Mouse (Mus musculus): ENCODE data around the gene Fancd2os. TPM values are rescaled to one million over a fixed set of nuclear protein-coding genes. Genes with fewer than 3 reads are reported as not detected.

The Fancd2os gene
- polyA plus RNA-seq (2015; fragmentation: Nextera tagmentation; extraction: Ambion mirVana) = 0.16 TPM in 1 of 2 replicates, not detected in the other

GRCm38 (mm10) chr6:113600543-113601139, at the start of gene Fancd2os:
Fancd2os (minus strand) TSS chr6:113600715.
- Histone ChIP-seq H3K4me3 (replicated peaks) (no peak within 1 kb of the TSS), H3K27me3 (no peaks in the 10 kb centered on the region), H3K27ac (replicated peaks) (no peak within 1 kb of the TSS), H3K9ac (no peak within 1 kb of the TSS), H3K36me3 (no peaks in the 10 kb centered on the region), H3K4me1 (peaks cover 6% of the 10 kb centered on the region), H3K9me3 (replicated peaks) (no peaks in the 10 kb centered on the region), H3K4me2 (replicated peaks) (no peak within 1 kb of the TSS)
- no peak for ATAC-seq (ENCODE audit: insufficient number of reproducible peaks, low FRiP score, low TSS enrichment, low read depth)
- 40% methylated on average over 23 of the region's 23 CpGs for WGBS

- Histone ChIP-seq H3K4me3 (replicated peaks) (no peak overlapping the region), H3K27me3 (no peaks in the 10 kb centered on the region), H3K9me3 (replicated peaks) (no peaks in the 10 kb centered on the region), H3K4me1 (no peaks in the 10 kb centered on the region), H3K36me3 (no peaks in the 10 kb centered on the region), H3K4me2 (replicated peaks) (no peak overlapping the region), H3K9ac (no peak overlapping the region), H3K27ac (replicated peaks) (no peak overlapping the region)
- WGBS = 55% methylated on average over 4 of the region's 4 CpGs
- no peak for ATAC-seq (ENCODE audit: insufficient number of reproducible peaks, low FRiP score, low TSS enrichment, low read depth)
Observed at GRCm38 (mm10) chr6:113650197-113650640, 49.7 kb upstream of the Fancd2os start.

GRCm38 (mm10) chr6:113649346-113650196, 49.1 kb upstream of the Fancd2os start:
- Histone ChIP-seq H3K9me3 (replicated peaks) (no peaks in the 10 kb centered on the region), H3K27me3 (no peaks in the 10 kb centered on the region), H3K36me3 (no peaks in the 10 kb centered on the region), H3K4me1 (no peaks in the 10 kb centered on the region), H3K9ac (no peak overlapping the region), H3K27ac (replicated peaks) (no peak overlapping the region), H3K4me3 (replicated peaks) (no peak overlapping the region), H3K4me2 (replicated peaks) (no peak overlapping the region)
- ATAC-seq (ENCODE audit: insufficient number of reproducible peaks, low FRiP score, low TSS enrichment, low read depth) = no peak
- 79% methylated on average over 7 of the region's 7 CpGs for WGBS

DNA sequence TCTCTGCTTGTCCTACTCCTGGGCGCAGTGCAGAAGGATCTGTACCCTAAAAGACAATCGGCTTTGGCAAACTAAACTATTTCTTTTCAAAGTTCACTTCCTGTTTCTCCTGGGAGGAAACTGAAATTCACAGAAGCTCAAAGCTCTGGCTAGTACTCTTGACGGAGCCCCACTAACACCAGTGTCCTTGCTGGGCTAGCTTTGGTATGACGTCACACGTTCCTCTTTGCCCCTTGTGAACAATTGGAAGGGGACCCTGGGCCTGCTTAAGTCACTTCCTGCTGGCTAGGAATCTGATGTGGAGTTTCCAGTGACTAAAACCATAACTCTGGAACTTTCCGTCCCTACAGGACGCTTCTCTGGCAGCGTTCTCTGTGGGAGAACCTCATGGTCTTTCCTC, 44.3 kb upstream of the Fancd2os start:
- no peaks in the 10 kb centered on the region for H3K27me3 ChIP-seq
- WGBS = 86% methylated on average over 8 of the region's 8 CpGs
- H3K9me3 ChIP-seq (replicated peaks) = no peaks in the 10 kb centered on the region
- H3K4me1 ChIP-seq = no peaks in the 10 kb centered on the region
- H3K4me3 ChIP-seq (replicated peaks) = no peak overlapping the region
- no peak overlapping the region for H3K27ac ChIP-seq (replicated peaks)
- no peak for ATAC-seq (ENCODE audit: insufficient number of reproducible peaks, low FRiP score, low TSS enrichment, low read depth)
- no peaks in the 10 kb centered on the region for H3K36me3 ChIP-seq
- no peak overlapping the region for H3K4me2 ChIP-seq (replicated peaks)
- no peak overlapping the region for H3K9ac ChIP-seq

DNA sequence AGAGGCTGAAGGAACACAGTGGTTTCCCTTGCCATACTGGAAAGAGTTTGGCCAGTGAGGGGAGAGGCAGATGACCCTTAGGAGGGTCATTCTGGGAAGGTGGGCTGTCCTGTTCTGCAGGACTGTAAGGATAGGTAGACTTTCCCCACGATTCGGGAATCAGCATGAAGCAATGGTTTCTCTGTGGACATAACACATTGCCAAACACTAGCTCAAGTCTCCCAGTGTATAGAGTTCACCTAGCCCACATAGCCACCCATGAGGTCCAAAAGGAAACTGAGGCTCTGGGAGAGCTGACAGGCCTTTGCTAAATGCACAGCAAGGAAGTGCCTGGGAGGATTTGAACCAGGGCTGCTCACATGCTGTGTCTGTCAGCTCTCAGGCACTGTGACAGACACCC, 43.5 kb upstream of the Fancd2os start:
- Histone ChIP-seq H3K27ac (replicated peaks) (no peak overlapping the region), H3K9me3 (replicated peaks) (no peaks in the 10 kb centered on the region), H3K9ac (no peak overlapping the region), H3K36me3 (no peaks in the 10 kb centered on the region), H3K27me3 (no peaks in the 10 kb centered on the region), H3K4me1 (no peaks in the 10 kb centered on the region), H3K4me3 (replicated peaks) (no peak overlapping the region), H3K4me2 (replicated peaks) (no peak overlapping the region)
- ATAC-seq (ENCODE audit: insufficient number of reproducible peaks, low FRiP score, low TSS enrichment, low read depth) = no peak
- 94% methylated on average over 2 of the region's 2 CpGs for WGBS

DNA sequence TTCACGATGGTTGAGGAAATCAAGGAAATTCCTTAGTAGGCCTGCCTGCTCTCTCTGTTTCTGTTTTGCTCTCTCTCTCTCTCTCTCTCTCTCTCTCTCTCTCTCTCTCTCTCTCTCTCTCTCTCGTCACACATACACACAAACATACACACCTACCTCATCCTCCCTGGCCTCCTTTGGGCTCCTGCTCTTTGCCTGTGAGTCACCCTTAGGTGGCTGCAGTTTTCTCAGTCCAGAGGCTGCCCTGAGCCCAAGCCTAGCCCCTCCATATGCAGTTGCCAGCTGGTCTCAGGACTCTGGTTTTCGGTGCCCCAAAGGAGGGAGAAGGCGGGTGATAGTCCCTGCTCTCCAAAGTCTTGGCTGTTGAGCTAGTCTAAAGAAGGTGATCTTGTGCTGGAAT, 42.5 kb upstream of the Fancd2os start:
- Histone ChIP-seq H3K27ac (replicated peaks) (no peak overlapping the region), H3K27me3 (no peaks in the 10 kb centered on the region), H3K4me2 (replicated peaks) (no peak overlapping the region), H3K9ac (no peak overlapping the region), H3K4me3 (replicated peaks) (no peak overlapping the region), H3K4me1 (0 out of 2 replicates have a peak, but pooled peaks cover 2% of the 10 kb centered on the region), H3K9me3 (replicated peaks) (no peaks in the 10 kb centered on the region), H3K36me3 (no peaks in the 10 kb centered on the region)
- WGBS = 76% methylated on average over 4 of the region's 4 CpGs
- no peak for ATAC-seq (ENCODE audit: insufficient number of reproducible peaks, low FRiP score, low TSS enrichment, low read depth)

DNA sequence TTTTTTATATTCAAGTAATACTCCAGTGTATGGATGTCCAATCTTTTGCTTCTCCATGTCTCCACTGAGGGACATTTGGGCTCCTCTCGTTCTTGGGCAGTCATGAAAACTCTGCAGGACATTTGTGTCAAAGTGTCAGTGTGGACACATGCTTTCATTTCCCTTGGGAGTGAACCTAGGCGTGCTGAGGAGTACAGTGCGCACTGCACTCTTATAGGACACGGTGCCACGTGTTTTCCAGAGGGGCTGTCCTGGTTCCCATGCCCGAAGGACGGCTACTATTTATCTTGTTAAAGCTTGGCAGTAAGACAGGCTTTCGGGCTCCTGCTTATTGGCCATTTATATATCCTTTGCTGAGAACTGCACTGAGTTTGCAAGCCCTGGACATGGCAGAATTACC, 42.1 kb upstream of the Fancd2os start:
- WGBS = 81% methylated on average over 8 of the region's 8 CpGs
- Histone ChIP-seq H3K4me1 (0 out of 2 replicates have a peak, but pooled peaks cover 2% of the 10 kb centered on the region), H3K27me3 (no peaks in the 10 kb centered on the region), H3K27ac (replicated peaks) (no peak overlapping the region), H3K4me3 (replicated peaks) (no peak overlapping the region), H3K36me3 (no peaks in the 10 kb centered on the region), H3K9ac (no peak overlapping the region), H3K4me2 (replicated peaks) (no peak overlapping the region), H3K9me3 (replicated peaks) (no peaks in the 10 kb centered on the region)
- no peak for ATAC-seq (ENCODE audit: insufficient number of reproducible peaks, low FRiP score, low TSS enrichment, low read depth)

DNA sequence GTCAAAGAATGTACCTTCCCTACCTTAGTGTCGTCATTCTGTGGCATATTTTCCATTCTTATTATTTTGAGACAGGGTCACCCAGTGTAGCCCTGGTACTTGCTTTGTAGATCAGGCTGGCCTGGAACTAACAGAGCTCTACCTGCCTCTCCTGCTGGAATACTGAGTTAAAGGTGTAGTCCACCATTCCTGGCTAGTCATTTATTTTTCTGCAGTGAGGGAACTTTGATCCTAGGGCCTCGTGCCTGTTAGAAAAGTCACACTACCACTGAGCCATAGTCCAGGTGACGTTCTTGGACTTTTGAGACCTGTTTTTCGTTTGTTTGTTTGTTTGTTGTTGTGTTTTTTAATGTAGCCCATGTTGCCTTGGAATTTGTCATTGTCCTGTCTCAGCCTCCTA, 38.7 kb upstream of the Fancd2os start:
- no peak overlapping the region for H3K4me3 ChIP-seq (replicated peaks)
- H3K9me3 ChIP-seq (replicated peaks) = no peaks in the 10 kb centered on the region
- H3K9ac ChIP-seq = no peak overlapping the region
- no peak for ATAC-seq (ENCODE audit: insufficient number of reproducible peaks, low FRiP score, low TSS enrichment, low read depth)
- H3K4me2 ChIP-seq (replicated peaks) = no peak overlapping the region
- 0 out of 2 replicates have a peak, but pooled peaks cover 2% of the 10 kb centered on the region for H3K4me1 ChIP-seq
- no peak overlapping the region for H3K27ac ChIP-seq (replicated peaks)
- WGBS = 82% methylated on average over 4 of the region's 4 CpGs
- H3K27me3 ChIP-seq = no peaks in the 10 kb centered on the region
- peaks cover under 1% of the 10 kb centered on the region; the same call in 1 of the 2 replicates for H3K36me3 ChIP-seq

DNA sequence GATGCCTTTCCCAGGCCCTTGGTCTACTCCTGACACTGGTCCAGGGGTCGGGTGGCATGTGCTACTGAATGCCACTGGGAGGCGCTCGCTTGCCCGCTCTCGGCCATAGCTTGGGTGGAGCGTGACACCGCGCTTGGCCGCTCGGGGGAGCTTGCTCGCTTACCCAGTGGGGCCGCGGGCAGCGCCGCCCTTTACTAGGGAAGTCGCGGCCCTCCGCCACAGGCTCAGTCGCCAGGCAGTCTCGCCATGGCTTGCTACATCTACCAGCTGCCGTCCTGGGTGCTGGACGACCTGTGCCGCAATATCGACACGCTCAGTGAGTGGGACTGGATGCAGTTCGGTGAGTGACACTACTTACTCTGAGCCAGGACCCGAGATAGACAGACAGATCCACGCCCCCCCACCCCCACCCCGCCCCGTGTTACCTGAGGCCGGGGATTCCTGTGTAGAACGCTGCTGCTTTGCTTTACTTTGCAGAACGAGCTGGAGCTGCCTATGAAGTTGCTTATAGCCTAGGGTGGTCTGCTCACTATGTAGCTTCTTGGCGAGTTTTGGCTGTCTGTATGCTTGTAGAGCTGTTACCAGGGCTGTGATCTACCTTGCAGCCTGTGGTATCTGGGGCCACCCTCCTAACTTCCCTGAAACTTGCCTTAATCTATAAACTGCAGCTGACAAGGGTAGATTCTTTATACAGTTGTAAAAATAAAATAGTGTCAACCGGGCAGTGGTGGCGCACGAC, 38.0 kb upstream of the Fancd2os start, which contains the start of gene Irak2:
Gene Irak2, plus strand, starts transcription at position 166 of the 739 bp plus-strand sequence.
- 7% methylated on average over 37 of the region's 37 CpGs for WGBS
- peak; percentile 93 for ATAC-seq (ENCODE audit: insufficient number of reproducible peaks, low FRiP score, low TSS enrichment, low read depth)
- 0 out of 2 replicates have a peak within 1 kb of the TSS, but pooled peaks have one; percentile 19 for H3K27ac ChIP-seq (replicated peaks)

GRCm38 (mm10) chr6:113632863-113633262, 32.3 kb upstream of the Fancd2os start:
- no peaks in the 10 kb centered on the region for H3K9me3 ChIP-seq (replicated peaks)
- no peak overlapping the region for H3K27ac ChIP-seq (replicated peaks)
- no peak overlapping the region for H3K4me3 ChIP-seq (replicated peaks)
- no peak for ATAC-seq (ENCODE audit: insufficient number of reproducible peaks, low FRiP score, low TSS enrichment, low read depth)
- H3K4me2 ChIP-seq (replicated peaks) = no peak overlapping the region
- H3K36me3 ChIP-seq = peaks cover 43% of the 10 kb centered on the region
- 81% methylated on average over 4 of the region's 4 CpGs for WGBS
- no peak overlapping the region for H3K9ac ChIP-seq
- H3K27me3 ChIP-seq = no peaks in the 10 kb centered on the region
- no peaks in the 10 kb centered on the region for H3K4me1 ChIP-seq

More for the DNA sequence above, 38.0 kb upstream of the Fancd2os start, which contains the start of gene Irak2:
- Histone ChIP-seq H3K36me3 (peaks cover 4% of the 10 kb centered on the region; the same call in 1 of the 2 replicates), H3K27me3 (no peaks in the 10 kb centered on the region), H3K4me3 (replicated peaks) (peak within 1 kb of the TSS; percentile 59), H3K4me1 (0 out of 2 replicates have a peak, but pooled peaks cover 2% of the 10 kb centered on the region), H3K9ac (peak within 1 kb of the TSS; percentile 39), H3K9me3 (replicated peaks) (no peaks in the 10 kb centered on the region), H3K4me2 (replicated peaks) (peak within 1 kb of the TSS; percentile 64)

GRCm38 (mm10) chr6:113630322-113630721, 29.8 kb upstream of the Fancd2os start:
- H3K27me3 ChIP-seq = no peaks in the 10 kb centered on the region
- no peak overlapping the region for H3K4me2 ChIP-seq (replicated peaks)
- no peak for ATAC-seq (ENCODE audit: insufficient number of reproducible peaks, low FRiP score, low TSS enrichment, low read depth)
- H3K9me3 ChIP-seq (replicated peaks) = no peaks in the 10 kb centered on the region
- peaks cover 51% of the 10 kb centered on the region for H3K36me3 ChIP-seq
- H3K9ac ChIP-seq = no peak overlapping the region
- WGBS = 81% methylated on average over 5 of the region's 5 CpGs
- no peak overlapping the region for H3K27ac ChIP-seq (replicated peaks)
- no peak overlapping the region for H3K4me3 ChIP-seq (replicated peaks)
- H3K4me1 ChIP-seq = peaks cover 9% of the 10 kb centered on the region

Data from embryonic facial prominence, embryonic 15.5 days (tissue).